In genomic region chr4:143155871-143156270, GRCm38 (mm10) we compare ENCODE assay signal across 28 mouse cellular contexts. TPM values are rescaled to one million over a fixed set of nuclear protein-coding genes. Genes with fewer than 3 reads are reported as not detected.
DNase-seq lines count a peak whose midpoint lies in the region; ATAC-seq lines count a peak whose summit lies in the region.
"Had no signal": no experiment of that assay in that cellular context is flagged by ENCODE, and none has a peak within 500 bp of the region (broad histone marks: within the 10 kb centered on the region; RNA-seq: fewer than 3 reads in every experiment).

No protein-coding gene starts in this region.

- WGBS in heart, embryonic 10.5 days, result 87% methylated on average over 4 of the region's 4 CpGs

- 0 out of 2 replicates have a peak, but pooled peaks cover 4% of the 10 kb centered on the region for H3K36me3 ChIP-seq in heart, embryonic 10.5 days
- H3K36me3 ChIP-seq: embryonic facial prominence, embryonic 13.5 days; forebrain, embryonic 15.5 days had no signal

- 0 out of 2 replicates have a peak, but pooled peaks have one; percentile 29 for ATAC-seq in granulocyte monocyte progenitor cell, adult 5-6 weeks (replicated peaks; ENCODE audit: poor library complexity, severe bottlenecking)
- no peak for ATAC-seq in monocyte, adult 5-6 weeks (replicated peaks; ENCODE audit: insufficient number of reproducible peaks, low FRiP score, low TSS enrichment, poor library complexity, severe bottlenecking)
- ATAC-seq: CD4-positive, CD25-positive, alpha-beta regulatory T cell, adult 4 months; forebrain, embryonic 15.5 days; hindbrain, postnatal 0 days; inflammation-experienced regulatory T-cells, adult 6 months had no signal

- H3K27ac ChIP-seq in heart, embryonic 10.5 days, result no peak overlapping the region
- H3K27ac ChIP-seq: embryonic facial prominence, embryonic 10.5 days; embryonic facial prominence, embryonic 13.5 days; forebrain, embryonic 12.5 days; forebrain, embryonic 15.5 days; heart, embryonic 13.5 days; hindbrain, embryonic 14.5 days; hindbrain, postnatal 0 days had no signal

- no peaks in the 10 kb centered on the region for H3K9me3 ChIP-seq in heart, embryonic 10.5 days
- H3K9me3 ChIP-seq: embryonic facial prominence, embryonic 10.5 days; embryonic facial prominence, embryonic 13.5 days; forebrain, embryonic 12.5 days; forebrain, embryonic 15.5 days; heart, embryonic 13.5 days had no signal

- peaks cover 49% of the 10 kb centered on the region for H3K4me1 ChIP-seq in heart, embryonic 10.5 days

- DNase-seq in heart, adult 11 months, result peak; percentile 23
- no peak for DNase-seq in heart, embryonic 10.5 days (ENCODE audit: low spot score)
- DNase-seq in layer of hippocampus, adult 9-11 months, result peak; percentile 28
- DNase-seq in layer of hippocampus, postnatal 14 days (ENCODE audit: low spot score in 2 of 2), result no peak
- peak; percentile 62 for DNase-seq in brain, adult 2 months (ENCODE audit: low read depth, low spot score)
- DNase-seq: adrenal gland, adult 2 months; adrenal gland, postnatal 14 days; cerebellum, adult 11-12 months; cerebellum, adult 8-10 months; cerebellum, postnatal 10 days; cerebellum, postnatal 36 days; embryo, embryonic 11 days; gastrocnemius, postnatal 25 days; heart, adult 18-20 months; heart, postnatal 14 days; heart, postnatal 4 days had no signal

- no peaks in the 10 kb centered on the region for H3K27me3 ChIP-seq in heart, embryonic 10.5 days (ENCODE audit: insufficient read depth, poor library complexity, severe bottlenecking)
- H3K27me3 ChIP-seq: embryonic facial prominence, embryonic 13.5 days; forebrain, embryonic 12.5 days; forebrain, embryonic 15.5 days; heart, embryonic 13.5 days had no signal

- H3K4me3 ChIP-seq in heart, embryonic 10.5 days, result no peak overlapping the region
- H3K4me3 ChIP-seq: embryonic facial prominence, embryonic 10.5 days; embryonic facial prominence, embryonic 13.5 days; erythroblast, embryonic 14.5 days; forebrain, embryonic 12.5 days; forebrain, embryonic 15.5 days; heart, embryonic 13.5 days had no signal

RNA-seq across cellular contexts. Expression of gene Prdm2, which starts 56.9 kb away (rescaled TPM):
- polyA plus RNA-seq in heart, embryonic 10.5 days (2016; fragmentation: Nextera tagmentation; extraction: Ambion mirVana), result 9.6 and 10.0 TPM in 2 replicates
- total RNA-seq in layer of hippocampus, postnatal 14 days (2021), result 10 to 100 TPM; 34.9 to 35.4 TPM
- 20.5 and 27.8 TPM in 2 replicates for total RNA-seq in granulocyte monocyte progenitor cell, adult 5-6 weeks (2014; fragmentation: Nextera tagmentation)
- 11.0 and 12.4 TPM in 2 replicates for total RNA-seq in granulocyte monocyte progenitor cell, adult 5-6 weeks (2017)
- total RNA-seq in monocyte, adult 5-6 weeks (2017), result 26.7 to 41.5 TPM (median 30.2 TPM) in 3 replicates

Comparison
In these comparisons a context has a peak if more than half of its experiments do, and no peak if none do; other contexts are left out.
1. DNase-seq: peak in heart, adult 11 months (single experiment), layer of hippocampus, adult 9-11 months (single experiment) and brain, adult 2 months (single experiment); none in heart, embryonic 10.5 days (single experiment) and layer of hippocampus, postnatal 14 days (0 of 2).